Mouse (Mus musculus) kidney, postnatal 0 days (tissue): ENCODE measurements around the gene Klhdc2. TPM values are rescaled to one million over a fixed set of nuclear protein-coding genes. Genes with fewer than 3 reads are reported as not detected.

ENCODE experiments used
- ATAC-seq: fragments of 200-750 bp; cut with Nextera tagmentation; replicated peaks from 2 replicates; pipeline ENCODE4 v1.8.0; 2017; ENCODE audit warnings: low read depth, moderate number of reproducible peaks, moderate TSS enrichment, moderate library complexity; ENCODE audit not compliant: low FRiP score
- DNase-seq: peaks from one replicate; pipeline ENCODE4 v3.0.0-alpha.2; 2016; ENCODE audit warnings: low spot score
- H3K27ac ChIP-seq: fragments of 300-500 bp; sonication (generic); 2 replicates; pipeline ENCODE4 v1.5.1; 2014; ENCODE audit warnings: mild to moderate bottlenecking
- H3K27me3 ChIP-seq: fragments of 300-500 bp; sonication (generic); 2 replicates; pipeline ENCODE4 v1.6.1; 2014; ENCODE audit warnings: low read length, mixed read lengths; ENCODE audit not compliant: insufficient read depth
- H3K36me3 ChIP-seq: fragments of 300-500 bp; sonication (generic); 2 replicates; pipeline ENCODE4 v1.6.1; 2014; ENCODE audit warnings: low read length, mixed read lengths; ENCODE audit not compliant: insufficient read depth
- H3K4me1 ChIP-seq: fragments of 300-500 bp; sonication (generic); replicated peaks from 2 replicates; pipeline ENCODE4 v1.6.1; 2014; ENCODE audit warnings: antibody characterized with exemption, low read length, mixed read lengths; ENCODE audit not compliant: insufficient read depth
- H3K4me2 ChIP-seq: fragments of 300-500 bp; sonication (generic); 2 replicates; pipeline ENCODE4 v1.6.1; 2014; ENCODE audit warnings: mild to moderate bottlenecking, low read length, moderate library complexity, mixed read lengths
- H3K4me3 ChIP-seq: fragments of 300-500 bp; sonication (generic); replicated peaks from 2 replicates; pipeline ENCODE4 v1.5.1; 2014; ENCODE audit warnings: low read depth, low read length
- H3K9ac ChIP-seq: fragments of 300-500 bp; sonication (generic); 2 replicates; pipeline ENCODE4 v1.6.1; 2014; ENCODE audit warnings: low read depth, low read length
- H3K9me3 ChIP-seq: fragments of 300-500 bp; sonication (generic); replicated peaks from 2 replicates; pipeline ENCODE4 v1.6.1; 2016; ENCODE audit warnings: low read length, inconsistent platforms, mixed read lengths
- CTCF ChIP-seq: IDR thresholded peaks from 2 replicates; pipeline ENCODE4 v1.5.1; 2016; ENCODE audit warnings: antibody characterized with exemption, low read depth, mild to moderate bottlenecking, moderate library complexity
- WGBS: fragments of 180-500 bp; shearing (Covaris S2); extraction: QIAGEN DNeasy Blood & Tissue Kit; methylation state at CpG from one replicate; pipeline ENCODE4 v1.1.7; 2014; 5-methylcytosine and 5-hydroxymethylcytosine counted together
- polyA plus RNA-seq: library from polyadenylated mRNA; unstranded; fragments of >200 nt; fragmentation: Nextera tagmentation; extraction: Ambion mirVana; gene quantifications from 2 replicates; pipeline ENCODE4 v1.2.1, GENCODE M21; 2015

The Klhdc2 gene
- polyA plus RNA-seq, 1 experiment from 2014 or later, result 141 TPM

DNA sequence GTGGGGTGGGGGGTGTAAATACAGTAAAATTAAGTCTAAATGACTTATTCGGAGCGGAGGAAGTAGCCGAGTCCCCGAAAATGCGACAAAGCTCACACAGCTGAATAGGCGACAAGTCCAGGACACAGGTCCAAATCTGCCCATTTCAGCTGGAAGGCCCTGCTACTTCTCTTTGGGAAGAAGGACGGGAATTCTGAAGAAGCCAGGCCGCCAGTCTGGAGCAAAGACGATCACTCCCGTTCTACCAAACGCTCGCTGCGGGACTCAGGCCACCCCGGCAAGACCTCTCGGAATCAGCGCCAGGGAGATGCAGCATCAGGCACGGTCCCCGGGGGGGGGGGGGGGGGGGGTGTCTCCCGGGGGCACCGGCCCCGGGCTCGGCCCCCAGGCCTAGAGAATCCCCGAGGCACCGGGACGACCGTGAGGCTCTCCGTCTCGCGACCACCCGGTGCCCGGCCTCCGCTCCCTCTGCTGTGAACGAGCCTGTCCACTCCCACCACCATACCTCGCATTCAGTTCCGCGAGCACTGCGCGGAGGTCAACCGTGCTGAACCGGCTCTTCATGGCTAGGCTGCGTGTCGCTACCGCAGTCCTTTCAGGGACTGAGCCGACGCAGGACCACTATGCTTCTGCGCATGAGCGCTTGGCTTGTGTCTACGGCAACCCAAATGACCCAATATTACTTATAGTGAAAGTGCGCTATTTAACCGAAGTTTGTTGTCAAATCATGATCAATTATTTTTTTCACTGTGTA lies 60.2 kb downstream of the Klhdc2 start, which contains the start of gene Nemf:
Nemf (minus strand) TSS at position 620 of the 754 bp plus-strand sequence.
- WGBS, result under 1% methylated on average over 43 of the region's 50 CpGs

DNA sequence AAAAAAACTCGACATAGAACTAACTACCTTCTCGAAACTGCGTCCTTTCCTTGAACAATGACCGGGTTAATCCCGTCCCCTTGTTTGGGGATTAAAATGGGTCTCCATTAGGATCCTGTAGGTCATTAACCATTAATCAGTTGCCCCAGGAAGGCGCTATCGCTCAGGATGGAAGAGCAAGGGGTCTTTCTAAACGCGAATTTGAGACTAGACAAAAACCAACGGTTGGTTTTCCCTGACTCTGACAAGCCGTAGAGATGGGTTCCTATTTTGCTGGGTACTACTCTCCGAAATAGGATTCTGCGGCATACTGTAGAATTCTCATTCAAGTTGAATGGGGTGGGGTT lies 60.8 kb downstream of the Klhdc2 start:
- ATAC-seq, result no peak
- Histone ChIP-seq H3K4me1 (no peaks in the 10 kb centered on the region), H3K27ac (peak overlapping the region; percentile 75), H3K36me3 (0 out of 2 replicates have a peak, but pooled peaks cover 5% of the 10 kb centered on the region), H3K9me3 (no peaks in the 10 kb centered on the region), H3K4me2 (peak overlapping the region; percentile 83), H3K9ac (peak overlapping the region; percentile 86), H3K4me3 (peak overlapping the region; percentile 69), H3K27me3 (no peaks in the 10 kb centered on the region)
- no peak for TF ChIP-seq CTCF
- DNase-seq, result no peak
- WGBS, result 6% methylated on average over 13 of the region's 13 CpGs

More for the DNA sequence above, 60.2 kb downstream of the Klhdc2 start, which contains the start of gene Nemf:
- H3K4me2 ChIP-seq, result peak within 1 kb of the TSS; percentile 83
- ATAC-seq (peak; percentile 38), DNase-seq (peak; percentile 91)
- no peaks in the 10 kb centered on the region for H3K4me1 ChIP-seq
- peaks cover 5% of the 10 kb centered on the region; the same call in 1 of the 2 replicates for H3K36me3 ChIP-seq
- H3K4me3 ChIP-seq, result peak within 1 kb of the TSS; percentile 69
- peak within 1 kb of the TSS; percentile 86 for H3K9ac ChIP-seq
- H3K27me3 ChIP-seq, result no peaks in the 10 kb centered on the region
- H3K27ac ChIP-seq, result peak within 1 kb of the TSS; percentile 75
- H3K9me3 ChIP-seq, result no peaks in the 10 kb centered on the region
- TF ChIP-seq CTCF, result no peak

Other genes starting within 250 kb of the Klhdc2 start
- 2,047 and 2,435 TPM in 2 replicates for gene Rps29, start 137.5 kb upstream of the Klhdc2 start, polyA plus RNA-seq
- 10.7 and 11.5 TPM in 2 replicates for gene Lrr1, start 127.9 kb upstream of the Klhdc2 start, polyA plus RNA-seq
- 734 and 768 TPM in 2 replicates for gene Rpl36al, start 112.6 kb upstream of the Klhdc2 start, polyA plus RNA-seq
- 70.0 and 81.5 TPM in 2 replicates for gene Mgat2, start 112.5 kb upstream of the Klhdc2 start, polyA plus RNA-seq
- 15.2 and 19.8 TPM in 2 replicates for gene Gm49383, start 99.6 kb upstream of the Klhdc2 start, polyA plus RNA-seq
- 7.4 and 7.5 TPM in 2 replicates for gene Dnaaf2, start 98.3 kb upstream of the Klhdc2 start, polyA plus RNA-seq
- gene Gm49384, start 92.4 kb upstream of the Klhdc2 start, polyA plus RNA-seq, result 17.1 and 19.2 TPM in 2 replicates
- gene Pole2, start 68.5 kb upstream of the Klhdc2 start, polyA plus RNA-seq, result 15.3 and 17.7 TPM in 2 replicates
- 14.5 and 15.8 TPM in 2 replicates for gene Klhdc1, start 55.5 kb upstream of the Klhdc2 start, polyA plus RNA-seq
- gene Nemf, start 60.5 kb downstream of the Klhdc2 start, polyA plus RNA-seq, result 66.8 and 69.9 TPM in 2 replicates
- gene Arf6, start 75.5 kb downstream of the Klhdc2 start, polyA plus RNA-seq, result 56.2 and 70.7 TPM in 2 replicates
- 1.3 and 3.2 TPM in 2 replicates for gene Gm9887, start 75.8 kb downstream of the Klhdc2 start, polyA plus RNA-seq